Mouse (Mus musculus) stomach, embryonic 16.5 days (tissue): ENCODE results near the gene Cd164l2. TPM values are rescaled to one million over a fixed set of nuclear protein-coding genes. Genes with fewer than 3 reads are reported as not detected.

ENCODE experiments used
- ATAC-seq: fragments of 200-750 bp; cut with Nextera tagmentation; 2 replicates; pipeline ENCODE4 v1.8.0; 2017; ENCODE audit warnings: moderate number of reproducible peaks, moderate TSS enrichment; ENCODE audit not compliant: insufficient read depth, low FRiP score
- H3K27ac ChIP-seq: fragments of 300-500 bp; sonication (generic); 2 replicates; pipeline ENCODE4 v1.5.1; 2014; ENCODE audit warnings: low read length
- H3K27me3 ChIP-seq: fragments of 300-500 bp; sonication (generic); 2 replicates; pipeline ENCODE4 v1.6.1; 2014; ENCODE audit warnings: low read length, control low read depth, mixed read lengths; ENCODE audit not compliant: control insufficient read depth, insufficient read depth
- H3K36me3 ChIP-seq: fragments of 300-500 bp; sonication (generic); 2 replicates; pipeline ENCODE4 v1.6.1; 2014; ENCODE audit warnings: low read length; ENCODE audit not compliant: control insufficient read depth, insufficient read depth
- H3K4me1 ChIP-seq: fragments of 300-500 bp; sonication (generic); 2 replicates; pipeline ENCODE4 v1.6.1; 2014; ENCODE audit warnings: low read length, control low read depth, mixed read lengths; ENCODE audit not compliant: control insufficient read depth, insufficient read depth
- H3K4me2 ChIP-seq: fragments of 300-500 bp; sonication (generic); 2 replicates; pipeline ENCODE4 v1.6.1; 2014; ENCODE audit warnings: low read depth, low read length, mixed read lengths
- H3K4me3 ChIP-seq: fragments of 300-500 bp; sonication (generic); replicated peaks from 2 replicates; pipeline ENCODE4 v1.5.1; 2014; ENCODE audit warnings: mild to moderate bottlenecking, low read length
- H3K9ac ChIP-seq: fragments of 300-500 bp; sonication (generic); 2 replicates; pipeline ENCODE4 v1.6.1; 2014; ENCODE audit warnings: low read length
- H3K9me3 ChIP-seq: fragments of 300-500 bp; sonication (generic); replicated peaks from 2 replicates; pipeline ENCODE4 v1.6.1; 2016; ENCODE audit warnings: low read length, control low read depth; ENCODE audit not compliant: control insufficient read depth
- WGBS: fragments of 180-500 bp; shearing (Covaris S2); extraction: QIAGEN DNeasy Blood & Tissue Kit; methylation state at CpG from one replicate; pipeline ENCODE4 v1.1.7; 2014; 5-methylcytosine and 5-hydroxymethylcytosine counted together
- polyA plus RNA-seq: library from polyadenylated mRNA; unstranded; fragments of >200 nt; fragmentation: Nextera tagmentation; extraction: Ambion mirVana; gene quantifications from 2 replicates; pipeline ENCODE4 v1.2.1, GENCODE M21; 2015

Gene Cd164l2
- polyA plus RNA-seq, 1 experiment from 2014 or later, result 9.2 TPM

DNA sequence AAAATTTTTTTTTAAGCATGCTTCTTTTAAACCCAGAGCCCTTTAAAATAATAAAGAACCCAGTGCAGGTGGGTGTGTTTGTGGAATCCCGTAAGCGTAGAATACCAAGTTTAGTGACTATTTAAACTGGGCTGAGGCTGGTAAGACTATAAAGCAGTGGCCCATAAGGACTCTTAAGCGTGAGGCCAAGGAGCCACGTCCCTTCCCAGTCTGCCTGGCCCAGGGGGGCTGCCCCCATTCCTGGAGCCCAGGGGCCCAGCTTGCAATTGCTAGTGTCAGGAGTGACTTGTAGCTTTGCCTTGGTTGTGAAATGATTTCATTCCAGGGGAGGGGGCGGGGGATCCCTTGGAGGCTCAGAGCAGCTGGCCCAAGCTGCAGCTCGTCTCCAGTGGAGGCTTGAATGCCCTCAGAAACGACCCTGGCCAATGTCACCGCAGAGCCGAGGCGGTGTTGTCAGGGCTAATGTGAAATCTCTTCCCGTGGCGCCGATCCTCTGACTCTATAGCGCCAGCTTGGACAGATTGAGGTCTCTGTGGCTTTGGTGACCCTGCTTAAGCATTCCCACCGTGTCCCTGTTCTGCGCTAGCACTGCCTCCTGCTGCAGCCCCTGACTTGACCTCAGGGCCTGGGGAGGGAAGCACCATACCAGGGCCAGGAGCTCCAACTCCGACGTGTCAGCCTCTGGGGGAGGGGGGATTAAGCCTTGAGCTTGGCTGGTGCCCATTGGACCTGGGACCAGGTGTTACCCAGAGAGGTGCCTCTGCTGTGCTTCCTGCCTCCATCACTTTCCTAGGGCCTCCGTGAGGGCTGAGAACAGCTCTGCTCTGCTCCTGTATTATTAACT is 13.4 kb upstream of the Cd164l2 start:
- no peaks in the 10 kb centered on the region for H3K9me3 ChIP-seq
- H3K4me1 ChIP-seq, result peaks cover 47% of the 10 kb centered on the region
- peaks cover 14% of the 10 kb centered on the region for H3K36me3 ChIP-seq
- H3K27ac ChIP-seq, result peak overlapping the region; percentile 75
- H3K9ac ChIP-seq, result peak overlapping the region; percentile 40
- H3K27me3 ChIP-seq, result no peaks in the 10 kb centered on the region
- whole genome bisulfite sequencing, result 25% methylated on average over 19 of the region's 19 CpGs
- no peak overlapping the region for H3K4me3 ChIP-seq
- H3K4me2 ChIP-seq, result no peak overlapping the region
- ATAC-seq, result no peak

DNA sequence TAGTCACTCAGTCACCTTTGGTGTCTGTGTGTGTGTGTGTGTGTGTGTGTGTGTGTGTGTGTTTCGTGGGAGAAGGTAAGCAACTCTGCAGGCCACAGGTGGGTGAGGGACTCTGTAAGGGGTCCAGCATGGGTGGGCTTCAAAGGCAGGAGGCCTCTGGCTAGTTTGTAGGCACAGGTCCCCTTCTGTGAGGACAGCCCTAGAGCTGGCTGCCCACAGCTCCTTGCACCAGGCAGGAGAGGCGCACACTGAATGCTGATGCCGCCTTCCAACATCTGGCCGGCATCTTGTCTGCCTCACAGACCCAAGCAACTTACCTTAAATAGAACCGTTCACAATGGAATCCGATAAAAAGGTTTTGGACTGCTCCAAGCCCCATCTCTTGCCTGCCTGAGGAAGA is 12.2 kb upstream of the Cd164l2 start:
- Histone ChIP-seq H3K4me2 (no peak overlapping the region), H3K4me1 (peaks cover 55% of the 10 kb centered on the region), H3K4me3 (no peak overlapping the region), H3K9me3 (no peaks in the 10 kb centered on the region), H3K27ac (peak overlapping the region; percentile 74; the same call in 1 of the 2 replicates), H3K36me3 (peaks cover 9% of the 10 kb centered on the region), H3K9ac (peak overlapping the region; percentile 38; the same call in 1 of the 2 replicates), H3K27me3 (no peaks in the 10 kb centered on the region)
- 59% methylated on average over 6 of the region's 6 CpGs for WGBS
- no peak for ATAC-seq

DNA sequence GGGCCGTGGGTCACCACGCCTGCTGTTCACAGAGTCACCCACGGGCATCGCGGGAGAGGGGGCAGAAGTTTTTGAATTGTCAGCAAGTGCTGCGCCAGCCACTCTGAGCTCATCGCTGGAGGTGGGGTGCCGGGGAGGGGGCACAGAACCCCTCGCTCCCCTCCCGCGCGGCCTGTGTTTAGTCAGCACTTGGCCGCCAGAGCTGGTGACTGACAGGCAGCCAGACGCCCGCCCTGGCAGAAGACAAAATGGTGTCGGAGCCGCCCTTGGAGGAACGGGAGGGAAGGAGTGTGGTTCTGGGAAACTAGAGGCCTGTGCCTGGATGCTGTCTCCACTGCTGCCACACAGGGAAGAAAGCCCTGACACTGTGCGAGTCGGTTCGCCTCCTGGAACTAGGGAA is 11.6 kb upstream of the Cd164l2 start:
- Histone ChIP-seq H3K4me1 (peaks cover 55% of the 10 kb centered on the region), H3K4me2 (peak overlapping the region; percentile 10; the same call in 1 of the 2 replicates), H3K27ac (peak overlapping the region; percentile 74), H3K9ac (peak overlapping the region; percentile 38), H3K4me3 (no peak overlapping the region), H3K27me3 (no peaks in the 10 kb centered on the region), H3K36me3 (peaks cover 8% of the 10 kb centered on the region), H3K9me3 (no peaks in the 10 kb centered on the region)
- 38% methylated on average over 21 of the region's 21 CpGs for WGBS
- peak; percentile 1; the same call in 1 of the 2 replicates for ATAC-seq

DNA sequence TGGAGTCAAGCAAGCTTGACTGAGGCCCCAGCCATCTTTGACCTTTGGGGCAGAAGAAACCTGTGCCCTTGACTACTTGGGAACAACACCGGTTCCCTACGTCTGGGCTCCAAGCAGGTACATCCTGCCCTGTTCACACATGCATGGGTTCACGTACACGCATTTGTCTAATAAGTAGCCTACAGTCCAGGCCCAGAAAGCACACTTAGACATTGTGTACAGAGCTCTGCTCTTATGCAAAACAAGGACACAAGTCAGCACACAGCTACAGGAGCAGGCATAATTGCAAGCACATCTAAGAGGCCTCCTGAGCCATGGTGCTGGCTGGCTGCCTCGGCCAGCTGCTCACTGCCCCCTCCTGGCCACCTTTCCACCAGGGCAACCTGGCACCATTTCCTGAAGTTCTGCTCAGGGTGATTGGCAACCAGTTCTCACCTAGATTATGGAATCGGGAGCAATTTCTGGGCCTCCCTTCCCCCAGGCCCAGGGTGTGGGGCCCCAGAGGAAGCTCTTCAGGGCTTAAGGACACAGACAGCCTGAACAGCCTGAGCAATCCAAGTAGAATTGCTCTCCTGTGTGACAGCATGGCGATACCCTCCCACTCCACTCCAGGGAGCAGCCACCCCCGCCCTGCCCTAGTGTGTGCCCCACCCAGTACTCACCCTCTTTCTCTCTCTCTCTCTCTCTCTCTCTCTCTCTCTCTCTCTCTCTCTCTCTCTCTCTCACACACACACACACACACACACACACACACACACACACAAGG is 10.7 kb upstream of the Cd164l2 start:
- no peak overlapping the region for H3K4me2 ChIP-seq
- H3K9me3 ChIP-seq, result no peaks in the 10 kb centered on the region
- H3K36me3 ChIP-seq, result peaks cover 1% of the 10 kb centered on the region; the same call in 1 of the 2 replicates
- H3K27ac ChIP-seq, result peak overlapping the region; percentile 74
- peak overlapping the region; percentile 41 for H3K9ac ChIP-seq
- peak; percentile 26; the same call in 1 of the 2 replicates for ATAC-seq
- no peak overlapping the region for H3K4me3 ChIP-seq
- no peaks in the 10 kb centered on the region for H3K27me3 ChIP-seq
- WGBS, result 56% methylated on average over 8 of the region's 8 CpGs
- peaks cover 55% of the 10 kb centered on the region for H3K4me1 ChIP-seq

DNA sequence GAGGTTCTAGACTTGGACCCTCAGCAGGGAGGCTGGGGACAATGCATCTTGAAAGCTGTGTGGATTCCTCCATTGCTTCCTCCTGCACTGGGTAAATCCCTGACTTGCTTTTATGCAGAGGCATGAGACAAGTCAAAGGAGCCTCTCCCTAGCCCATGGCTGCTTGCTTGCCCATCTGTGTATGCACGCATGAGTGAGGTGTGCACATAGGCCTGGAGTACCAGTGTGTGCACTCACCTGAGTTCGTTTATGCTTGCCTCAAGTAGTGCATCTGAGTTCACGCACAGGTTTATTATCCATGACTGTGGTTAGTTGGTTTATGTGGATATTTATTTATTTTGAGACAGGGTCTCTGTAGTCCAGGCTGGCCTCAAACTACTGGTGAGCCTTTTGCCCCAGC is 9.7 kb upstream of the Cd164l2 start:
- Histone ChIP-seq H3K36me3 (no peaks in the 10 kb centered on the region), H3K27ac (no peak overlapping the region), H3K4me2 (no peak overlapping the region), H3K4me1 (peaks cover 48% of the 10 kb centered on the region), H3K9ac (no peak overlapping the region), H3K27me3 (no peaks in the 10 kb centered on the region), H3K4me3 (no peak overlapping the region), H3K9me3 (no peaks in the 10 kb centered on the region)
- WGBS, result 94% methylated on average over 3 of the region's 3 CpGs
- no peak for ATAC-seq

DNA sequence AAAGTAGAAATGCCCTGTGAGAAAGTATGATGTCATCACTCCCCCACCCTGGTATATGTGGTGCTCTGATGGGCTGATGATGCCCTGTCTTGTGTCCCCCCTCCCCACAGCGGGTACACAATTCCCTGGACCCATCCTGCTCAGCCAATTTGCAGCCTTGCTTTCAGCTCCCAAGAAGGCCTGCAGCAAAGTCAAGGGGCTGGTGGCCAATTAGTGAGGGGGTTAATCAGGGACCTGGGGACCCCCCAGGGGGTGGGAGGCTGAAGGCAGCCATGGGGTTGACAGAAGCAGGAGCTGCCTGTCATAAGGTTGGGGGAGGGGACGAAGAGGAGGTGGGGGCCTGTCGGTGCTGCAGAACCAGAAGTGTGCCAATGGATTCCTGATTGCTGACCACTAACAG is 8.3 kb upstream of the Cd164l2 start:
- no peaks in the 10 kb centered on the region for H3K36me3 ChIP-seq
- 67% methylated on average over 3 of the region's 3 CpGs for WGBS

DNA sequence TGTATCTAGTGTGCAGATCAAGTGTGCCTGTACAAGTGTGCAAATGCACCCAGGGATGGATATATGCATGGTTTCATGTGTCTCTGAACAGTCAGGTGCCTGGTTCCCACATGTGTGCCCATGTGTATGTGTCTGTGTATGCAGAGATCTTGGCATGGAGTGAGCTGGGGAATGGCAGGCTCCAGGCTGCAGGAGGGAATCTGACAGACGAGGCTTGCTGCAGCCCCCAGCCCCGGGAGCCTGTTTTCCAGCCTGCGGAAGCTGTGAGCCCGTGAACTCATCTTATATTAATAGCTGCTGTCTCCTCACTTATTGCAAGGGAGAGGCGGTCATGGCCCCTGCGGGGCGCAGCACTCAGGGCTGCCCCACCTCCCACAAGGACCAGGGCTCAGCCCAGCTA is 7.6 kb upstream of the Cd164l2 start:
- peak overlapping the region; percentile 4 for H3K9ac ChIP-seq
- no peak overlapping the region for H3K4me3 ChIP-seq
- H3K4me1 ChIP-seq, result peaks cover 29% of the 10 kb centered on the region
- H3K9me3 ChIP-seq, result no peaks in the 10 kb centered on the region
- H3K27me3 ChIP-seq, result no peaks in the 10 kb centered on the region
- H3K27ac ChIP-seq, result peak overlapping the region; percentile 17; the same call in 1 of the 2 replicates
- 30% methylated on average over 7 of the region's 7 CpGs for WGBS
- no peak for ATAC-seq
- no peak overlapping the region for H3K4me2 ChIP-seq
- no peaks in the 10 kb centered on the region for H3K36me3 ChIP-seq

More for the DNA sequence above, 8.3 kb upstream of the Cd164l2 start:
- Histone ChIP-seq H3K9ac (no peak overlapping the region), H3K4me2 (no peak overlapping the region), H3K27me3 (no peaks in the 10 kb centered on the region), H3K4me1 (peaks cover 35% of the 10 kb centered on the region), H3K27ac (no peak overlapping the region), H3K9me3 (no peaks in the 10 kb centered on the region), H3K4me3 (no peak overlapping the region)
- no peak for ATAC-seq

DNA sequence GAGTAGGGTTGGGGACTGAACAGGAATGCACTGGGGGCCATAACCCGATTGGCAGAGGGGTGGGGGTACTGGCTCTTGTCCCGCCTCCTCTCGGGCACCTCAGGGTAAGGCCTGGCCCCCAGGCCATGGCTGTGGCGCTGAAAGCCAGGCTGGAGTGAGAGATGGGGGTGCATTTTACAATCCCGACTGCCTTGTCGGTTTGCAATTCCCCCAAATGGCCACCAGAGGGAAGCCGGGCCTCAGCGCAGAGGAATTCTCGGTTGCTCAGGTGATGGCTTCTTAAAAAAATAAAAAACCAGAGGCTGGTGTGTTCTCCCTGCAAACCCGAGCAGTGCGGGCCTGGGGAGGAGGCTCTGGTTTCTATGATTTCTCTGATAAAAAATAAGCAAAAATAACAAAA is 2.6 kb upstream of the Cd164l2 start:
- no peak for ATAC-seq
- Histone ChIP-seq H3K9ac (no peak overlapping the region), H3K4me1 (peaks cover 22% of the 10 kb centered on the region), H3K4me2 (no peak overlapping the region), H3K36me3 (no peaks in the 10 kb centered on the region), H3K4me3 (no peak overlapping the region), H3K27me3 (peaks cover 8% of the 10 kb centered on the region), H3K27ac (no peak overlapping the region), H3K9me3 (no peaks in the 10 kb centered on the region)
- WGBS, result 5% methylated on average over 11 of the region's 11 CpGs
